In genomic region chr11:44468306-44468790, GRCm38 (mm10) we compare ENCODE assay signal across 21 mouse cellular contexts. TPM values are rescaled to one million over a fixed set of nuclear protein-coding genes. Genes with fewer than 3 reads are reported as not detected.
DNase-seq lines count a peak whose midpoint lies in the region; ATAC-seq lines count a peak whose summit lies in the region.
"Had no signal": no experiment of that assay in that cellular context is flagged by ENCODE, and none has a peak within 500 bp of the region (broad histone marks: within the 10 kb centered on the region; RNA-seq: fewer than 3 reads in every experiment).

No protein-coding gene starts in this region.

- H3K27me3 ChIP-seq in kidney, embryonic 14.5 days (ENCODE audit: control insufficient read depth, insufficient read depth, low read length) = no peaks in the 10 kb centered on the region
- H3K27me3 ChIP-seq: limb, embryonic 13.5 days; neural tube, embryonic 12.5 days; stomach, embryonic 15.5 days had no signal

- peak; percentile 20 for DNase-seq in kidney, adult 9 months
- DNase-seq in retina, postnatal 1 day = peak; percentile 7
- no peak for DNase-seq in retina, embryonic 14.5 days (ENCODE audit: low spot score)
- DNase-seq in induced T-regulatory cell, adult 2 months (ENCODE audit: low read depth) = peak; percentile 35
- no peak for DNase-seq in spleen, adult 12 weeks (ENCODE audit: low spot score)
- no peak for DNase-seq in urinary bladder, adult 2 months (ENCODE audit: low spot score)
- DNase-seq: adrenal gland, postnatal 25 days; cerebellum, adult 11 months; cerebellum, postnatal 25 days; heart, adult 18-20 months; heart, postnatal 36 days; thymus, adult 18-20 months had no signal

- H3K27ac ChIP-seq in kidney, embryonic 14.5 days (ENCODE audit: low read depth, low read length) = no peak overlapping the region
- H3K27ac ChIP-seq: forebrain, embryonic 10.5 days; limb, embryonic 13.5 days; neural tube, embryonic 12.5 days; stomach, embryonic 15.5 days had no signal

- H3K4me2 ChIP-seq in kidney, embryonic 14.5 days (replicated peaks; ENCODE audit: low read depth, low read length) = no peak overlapping the region
- H3K4me2 ChIP-seq: midbrain, embryonic 11.5 days; neural tube, embryonic 12.5 days; stomach, embryonic 15.5 days had no signal

- H3K36me3 ChIP-seq in kidney, embryonic 14.5 days (ENCODE audit: control insufficient read depth, insufficient read depth, low read length) = peaks cover 9% of the 10 kb centered on the region; the same call in 1 of the 2 replicates

- H3K4me3 ChIP-seq in kidney, embryonic 14.5 days (ENCODE audit: low read length) = no peak overlapping the region
- H3K4me3 ChIP-seq: limb, embryonic 13.5 days; neural tube, embryonic 12.5 days; stomach, embryonic 15.5 days had no signal

- no peak for ATAC-seq in kidney, embryonic 14.5 days (ENCODE audit: low FRiP score, low TSS enrichment)
- ATAC-seq: hindbrain, embryonic 16.5 days; intestine, postnatal 0 days had no signal

- peaks cover 13% of the 10 kb centered on the region; the same call in 1 of the 2 replicates for H3K4me1 ChIP-seq in kidney, embryonic 14.5 days (ENCODE audit: control insufficient read depth, insufficient read depth, low read length)

- 69% methylated on average over 10 of the region's 10 CpGs for WGBS in kidney, embryonic 14.5 days

- no peaks in the 10 kb centered on the region for H3K9me3 ChIP-seq in kidney, embryonic 14.5 days (ENCODE audit: control insufficient read depth, low read length)
- H3K9me3 ChIP-seq: forebrain, embryonic 10.5 days; G1E; limb, embryonic 13.5 days; neural tube, embryonic 12.5 days; stomach, embryonic 15.5 days had no signal

- no peak overlapping the region for H3K9ac ChIP-seq in kidney, embryonic 14.5 days (ENCODE audit: low read depth, low read length)
- H3K9ac ChIP-seq: limb, embryonic 13.5 days; neural tube, embryonic 12.5 days; stomach, embryonic 15.5 days had no signal

RNA-seq across cellular contexts. Expression of gene Ublcp1, which starts 1.9 kb away (rescaled TPM):
- 75.4 and 78.4 TPM in 2 replicates for polyA plus RNA-seq in kidney, embryonic 14.5 days (2014; fragmentation: Nextera tagmentation; extraction: Ambion mirVana)
- 43.9 and 50.8 TPM in 2 replicates for polyA plus RNA-seq in urinary bladder, adult 2 months (2012; rRNA removed)

RNA-seq across cellular contexts. Expression of gene Rnf145, which starts 50.4 kb away (rescaled TPM):
- 76.9 and 82.0 TPM in 2 replicates for polyA plus RNA-seq in kidney, embryonic 14.5 days (2014; fragmentation: Nextera tagmentation; extraction: Ambion mirVana)
- 89.3 and 99.8 TPM in 2 replicates for polyA plus RNA-seq in urinary bladder, adult 2 months (2012; rRNA removed)

Comparison
In these comparisons a context has a peak if more than half of its experiments do, and no peak if none do; other contexts are left out.
1. DNase-seq: peak in kidney, adult 9 months (single experiment), retina, postnatal 1 day (single experiment) and induced T-regulatory cell, adult 2 months (single experiment); none in retina, embryonic 14.5 days (single experiment), spleen, adult 12 weeks (single experiment) and urinary bladder, adult 2 months (single experiment).